ENCODE assay signal across 8 mouse cellular contexts in the genomic region with DNA sequence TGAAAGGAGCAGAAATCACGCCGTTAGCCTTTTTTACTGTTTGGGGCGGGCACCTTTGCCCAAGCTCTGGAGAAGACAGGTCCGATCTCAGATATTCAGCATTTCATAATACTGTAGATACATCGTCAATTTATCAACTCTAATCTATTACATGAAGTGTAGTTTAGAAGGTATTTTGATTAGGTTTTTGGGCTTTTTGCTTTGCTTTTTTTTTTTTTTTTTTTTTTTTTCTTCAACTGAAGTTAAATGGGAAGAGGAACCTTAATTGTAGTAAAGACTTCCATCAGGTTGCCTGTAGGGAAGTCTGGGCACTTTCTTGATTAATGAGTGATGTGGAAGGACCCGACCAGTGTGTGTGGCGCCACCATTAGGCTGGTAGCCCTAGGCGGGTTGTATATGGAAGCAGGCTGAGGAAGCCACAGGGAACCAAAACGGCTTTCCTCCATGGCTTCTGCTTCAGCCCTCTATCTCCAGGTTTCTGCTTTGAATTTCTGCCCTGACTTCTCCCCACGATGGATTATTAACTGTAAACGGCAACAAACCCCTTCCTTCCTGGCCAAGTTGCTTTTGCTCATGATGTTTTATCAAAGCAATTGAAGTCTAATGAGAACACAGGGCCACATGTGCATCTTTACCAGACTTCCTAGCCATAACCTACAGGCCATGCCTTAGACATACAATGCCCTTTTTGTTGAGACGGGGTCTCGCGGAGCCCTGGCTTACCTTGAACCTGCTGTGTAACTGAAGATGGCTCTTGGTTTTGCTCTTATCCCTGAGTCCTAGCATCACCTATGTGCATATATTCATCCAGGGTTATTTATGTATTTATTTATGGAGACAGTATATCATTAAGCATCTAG. TPM values are rescaled to one million over a fixed set of nuclear protein-coding genes. Genes with fewer than 3 reads are reported as not detected.
DNase-seq lines count a peak whose midpoint lies in the region; ATAC-seq and TF ChIP-seq lines count a peak whose summit lies in the region.

No protein-coding gene starts in this region.

- intact Hi-C loops in heart, postnatal 10 days (cut with DNase I), result loop anchor here (2.0 kb wide), 1 partner anchor 83 kb away; a partner anchor contains a TSS

- TF ChIP-seq CTCF in thymus, adult 2 months (IDR thresholded peaks at IDR 0.05; ENCODE audit: borderline replicate concordance, control insufficient read depth, extremely low read depth, insufficient read depth, low read length, poor library complexity), result no peak

- peak; percentile 33 for DNase-seq in thymus, adult 2 months
- DNase-seq in thymus, postnatal 0 days (ENCODE audit: low spot score), result no peak
- DNase-seq in embryo, embryonic 10 days (ENCODE audit: low spot score), result peak; percentile 18
- peak; percentile 21 to 23 for DNase-seq in heart, postnatal 10 days
- DNase-seq in layer of hippocampus, postnatal 10 days (ENCODE audit: low spot score in 2 of 2), result peak; percentile 16 to 20
- DNase-seq in midbrain, embryonic 14.5 days, result peak; percentile 47
- DNase-seq in right cerebral cortex, postnatal 10 days (ENCODE audit: low spot score in 2 of 2), result no peak

- no peaks in the 10 kb centered on the region for H3K9me3 ChIP-seq in midbrain, embryonic 14.5 days (ENCODE audit: control insufficient read depth, low read length)

- 26% methylated on average over 14 of the region's 14 CpGs for whole genome bisulfite sequencing in thymus, adult 2 months
- 30% methylated on average over 14 of the region's 14 CpGs for WGBS in midbrain, embryonic 14.5 days

- peak overlapping the region; percentile 82 for H3K4me3 ChIP-seq in thymus, adult 2 months (ENCODE audit: control insufficient read depth, insufficient read depth, low read length)
- H3K4me3 ChIP-seq in midbrain, embryonic 14.5 days (replicated peaks; ENCODE audit: low read depth, low read length), result peak overlapping the region; percentile 92

- H3K9ac ChIP-seq in midbrain, embryonic 14.5 days (replicated peaks; ENCODE audit: low read length), result peak overlapping the region; percentile 69

- no peak for TF ChIP-seq POLR2A in thymus, adult 2 months (IDR thresholded peaks at IDR 0.05; ENCODE audit: control insufficient read depth, extremely low read depth, insufficient read depth, low read length, poor library complexity)

- peak overlapping the region; percentile 42; the same call in 1 of the 2 replicates for H3K27ac ChIP-seq in thymus, adult 2 months (ENCODE audit: control insufficient read depth, insufficient read depth, low read length)
- H3K27ac ChIP-seq in midbrain, embryonic 14.5 days (replicated peaks; ENCODE audit: low read depth, low read length), result peak overlapping the region; percentile 90

- no peak for ATAC-seq in midbrain, embryonic 14.5 days (ENCODE audit: low FRiP score, low TSS enrichment)
- ATAC-seq in erythroid progenitor cell, adult 5-6 weeks (replicated peaks; ENCODE audit: low FRiP score, poor library complexity, severe bottlenecking), result no peak

- peaks cover 14% of the 10 kb centered on the region for H3K4me1 ChIP-seq in thymus, adult 2 months (replicated peaks; ENCODE audit: control insufficient read depth, insufficient read depth, low read length)
- peaks cover 10% of the 10 kb centered on the region for H3K4me1 ChIP-seq in midbrain, embryonic 14.5 days (ENCODE audit: control insufficient read depth, insufficient read depth, low read length)

- H3K27me3 ChIP-seq in thymus, adult 2 months (ENCODE audit: control insufficient read depth, insufficient read depth, low read length), result no peaks in the 10 kb centered on the region
- no peaks in the 10 kb centered on the region for H3K27me3 ChIP-seq in midbrain, embryonic 14.5 days (ENCODE audit: control insufficient read depth, insufficient read depth, low read length)

- H3K4me2 ChIP-seq in midbrain, embryonic 14.5 days (ENCODE audit: low read length), result peak overlapping the region; percentile 99

- H3K36me3 ChIP-seq in thymus, adult 2 months (ENCODE audit: control insufficient read depth, insufficient read depth, low read length), result no peaks in the 10 kb centered on the region
- no peaks in the 10 kb centered on the region for H3K36me3 ChIP-seq in midbrain, embryonic 14.5 days (ENCODE audit: control insufficient read depth, insufficient read depth, low read length)

RNA-seq across cellular contexts. Expression of a gene that starts 1.0 kb away (rescaled TPM):
- 38.4 and 47.9 TPM in 2 replicates for polyA plus RNA-seq in thymus, adult 2 months (2012; rRNA removed)
- polyA plus RNA-seq in thymus, postnatal 0 days (2015; fragmentation: Nextera tagmentation; extraction: Ambion mirVana), result 50.9 and 61.9 TPM in 2 replicates
- 10 to 100 TPM; 18.4 to 20.9 TPM for total RNA-seq in heart, postnatal 10 days (2021)
- 10 to 100 TPM; 13.3 to 15.1 TPM for total RNA-seq in layer of hippocampus, postnatal 10 days (2021)
- polyA plus RNA-seq in midbrain, embryonic 14.5 days (2014; fragmentation: Nextera tagmentation; extraction: Ambion mirVana), result 26.1 and 40.3 TPM in 2 replicates
- total RNA-seq in erythroid progenitor cell, adult 5-6 weeks (2015; ENCODE audit: low replicate concordance), result 2.9 and 7.1 TPM in 2 replicates
- 6.9 and 7.6 TPM in 2 replicates for total RNA-seq in erythroid progenitor cell, adult 5-6 weeks (2017; ENCODE audit: low replicate concordance)

RNA-seq across cellular contexts. Expression of a gene that starts 58.0 kb away (rescaled TPM):
- polyA plus RNA-seq in thymus, adult 2 months (2012; rRNA removed), result 8.0 and 8.1 TPM in 2 replicates
- polyA plus RNA-seq in thymus, postnatal 0 days (2015; fragmentation: Nextera tagmentation; extraction: Ambion mirVana), result 30.2 and 30.4 TPM in 2 replicates
- 10 to 100 TPM in 1 of 2 experiments, 1 to 10 TPM in 1; 9.2 to 10.8 TPM for total RNA-seq in heart, postnatal 10 days (2021)
- total RNA-seq in layer of hippocampus, postnatal 10 days (2021), result 10 to 100 TPM; 16.3 to 16.5 TPM
- 31.3 and 35.7 TPM in 2 replicates for polyA plus RNA-seq in midbrain, embryonic 14.5 days (2014; fragmentation: Nextera tagmentation; extraction: Ambion mirVana)
- 11.2 TPM in 1 of 2 replicates, not detected in the other for total RNA-seq in erythroid progenitor cell, adult 5-6 weeks (2015; ENCODE audit: low replicate concordance)
- total RNA-seq in erythroid progenitor cell, adult 5-6 weeks (2017; ENCODE audit: low replicate concordance), result 4.2 TPM in 1 of 2 replicates, not detected in the other

Comparison
In these comparisons a context has a peak if more than half of its experiments do, and no peak if none do; other contexts are left out.
1. DNase-seq: peak in thymus, adult 2 months (single experiment), embryo, embryonic 10 days (single experiment), heart, postnatal 10 days (2 of 2), layer of hippocampus, postnatal 10 days (2 of 2) and midbrain, embryonic 14.5 days (single experiment); none in thymus, postnatal 0 days (single experiment) and right cerebral cortex, postnatal 10 days (0 of 2).